Mouse (Mus musculus): ENCODE results near the gene Vma21. TPM values are rescaled to one million over a fixed set of nuclear protein-coding genes. Genes with fewer than 3 reads are reported as not detected.
A peak's percentile ranks its signal among the peaks of the same experiment; 100 is the strongest.

The Vma21 gene
- total and polyA plus RNA-seq, 3 experiments: 4.1 to 28.6 (median 26.8) TPM

GRCm38 (mm10) chrX:71816401-71816857 lies 705 bp downstream of the Vma21 start (continued):
- no peak; the same call in 1 of the 2 replicates for TF ChIP-seq ETS1 (conservative IDR thresholded peaks at IDR 0.05; ENCODE audit: low read depth, low read length)
- TF ChIP-seq JUN (IDR thresholded peaks at IDR 0.05; ENCODE audit: insufficient read depth, low read depth, low read length): no peak
- no peak for TF ChIP-seq ZC3H11A (IDR thresholded peaks at IDR 0.05; ENCODE audit: low read depth, low read length)
- TF ChIP-seq MXI1 (IDR thresholded peaks at IDR 0.05; ENCODE audit: low read depth, low read length): peak; percentile 58; the same call in 1 of the 2 replicates
- TF ChIP-seq ZNF384 (IDR thresholded peaks at IDR 0.05; ENCODE audit: low read depth, low read length): no peak
- no peak for TF ChIP-seq MEF2A (IDR thresholded peaks at IDR 0.05; ENCODE audit: borderline replicate concordance, low read depth, low read length)

- peak overlapping the region; percentile 84 for H3K9ac ChIP-seq (ENCODE audit: insufficient read depth, low read depth)
- peaks cover 0 to 4% of the 10 kb centered on the region in 2 experiments for H3K36me3 ChIP-seq (replicated peaks in 1 of 2; ENCODE audit: control insufficient read depth in 1 of 2, insufficient read depth in 1 of 2, low read length in 1 of 2)
- no peaks in the 10 kb centered on the region for H3K27me3 ChIP-seq (replicated peaks)
- H3K9me3 ChIP-seq (replicated peaks; ENCODE audit: low read length): no peaks in the 10 kb centered on the region
- in situ Hi-C loops (cut with MboI; ENCODE audit: low pct_ligation_motif_present, low pct_unique_long_range_greater_than_20kb, low sequenced_read_pairs): no loop called here
- peak overlapping the region; percentile 61 to 90 (median 73) for H3K4me3 ChIP-seq (replicated peaks in 1 of 3; ENCODE audit: low read depth in 2 of 3, low read length in 2 of 3, poor library complexity in 1 of 3)
- TF ChIP-seq ELF1 (IDR thresholded peaks at IDR 0.05; ENCODE audit: low read depth, low read length) (no peak), SIN3A (IDR thresholded peaks at IDR 0.05; ENCODE audit: low read length) (0 out of 2 replicates have a peak, but pooled peaks have one; percentile 18)
- peaks cover 7% of the 10 kb centered on the region for H3K79me2 ChIP-seq (replicated peaks; ENCODE audit: control insufficient read depth, extremely low read depth, insufficient read depth, poor library complexity, severe bottlenecking)
- peaks cover 0 to 3% of the 10 kb centered on the region in 2 experiments; a peak in 2 of 4 replicates for H3K4me1 ChIP-seq (ENCODE audit: control insufficient read depth in 1 of 2, insufficient read depth in 2 of 2)
- peak overlapping the region; percentile 50; the same call in 1 of the 2 replicates for H3K4me2 ChIP-seq (ENCODE audit: insufficient read depth, low read depth, poor library complexity, severe bottlenecking)
- peak overlapping the region; percentile 33 for H3K27ac ChIP-seq (ENCODE audit: insufficient read depth, low read depth)
- peak; percentile 19 for DNase-seq (ENCODE audit: extremely low read depth)
- dilution Hi-C loops (cut with MboI; ENCODE audit: extremely low pct_ligation_motif_present, extremely low pct_unique_long_range_greater_than_20kb, low sequenced_read_pairs): no loop called here
Measured at GRCm38 (mm10) chrX:71816931-71817361, 1.2 kb downstream of the Vma21 start.

GRCm38 (mm10) chrX:71838911-71839310 lies 23.2 kb downstream of the Vma21 start:
- H3K9me3 ChIP-seq (replicated peaks; ENCODE audit: low read length): no peaks in the 10 kb centered on the region
- H3K27me3 ChIP-seq (replicated peaks): no peaks in the 10 kb centered on the region
- dilution Hi-C loops (cut with MboI; ENCODE audit: extremely low pct_ligation_motif_present, extremely low pct_unique_long_range_greater_than_20kb, low sequenced_read_pairs): no loop called here
- H3K9ac ChIP-seq (ENCODE audit: insufficient read depth, low read depth): no peak overlapping the region
- H3K4me2 ChIP-seq (ENCODE audit: insufficient read depth, low read depth, poor library complexity, severe bottlenecking): no peak overlapping the region
- DNase-seq (ENCODE audit: extremely low read depth): no peak
- no peaks in the 10 kb centered on the region for H3K36me3 ChIP-seq (replicated peaks in 1 of 2; ENCODE audit: control insufficient read depth in 1 of 2, insufficient read depth in 1 of 2, low read length in 1 of 2)
- no peaks in the 10 kb centered on the region for H3K79me2 ChIP-seq (replicated peaks; ENCODE audit: control insufficient read depth, extremely low read depth, insufficient read depth, poor library complexity, severe bottlenecking)
- no peak overlapping the region for H3K4me3 ChIP-seq (replicated peaks in 1 of 3; ENCODE audit: low read depth in 2 of 3, low read length in 2 of 3, poor library complexity in 1 of 3)
- no peaks in the 10 kb centered on the region for H3K4me1 ChIP-seq (ENCODE audit: control insufficient read depth in 1 of 2, insufficient read depth in 2 of 2)
- in situ Hi-C loops (cut with MboI; ENCODE audit: low pct_ligation_motif_present, low pct_unique_long_range_greater_than_20kb, low sequenced_read_pairs): no loop called here
- no peak for TF ChIP-seq POLR2A (IDR thresholded peaks at IDR 0.05; ENCODE audit: low read depth, low read length)
- TF ChIP-seq TCF12 (IDR thresholded peaks at IDR 0.05; ENCODE audit: low read depth, low read length): no peak
- no peak for TF ChIP-seq EP300 (IDR thresholded peaks at IDR 0.05; ENCODE audit: low read length)
- no peak for TF ChIP-seq RCOR1 (conservative IDR thresholded peaks at IDR 0.05; ENCODE audit: low read depth, low read length)
- no peak for TF ChIP-seq SIN3A (IDR thresholded peaks at IDR 0.05; ENCODE audit: low read length)
- no peak for TF ChIP-seq MXI1 (IDR thresholded peaks at IDR 0.05; ENCODE audit: low read depth, low read length)
- TF ChIP-seq HCFC1 (IDR thresholded peaks at IDR 0.05; ENCODE audit: low read depth, low read length): no peak
- TF ChIP-seq USF2 (conservative IDR thresholded peaks at IDR 0.05; ENCODE audit: low read depth, low read length): no peak
- no peak for TF ChIP-seq PAX5 (IDR thresholded peaks at IDR 0.05; ENCODE audit: low read length)
- TF ChIP-seq NRF1 (IDR thresholded peaks at IDR 0.05; ENCODE audit: low read depth, low read length): no peak
- TF ChIP-seq MAX (IDR thresholded peaks at IDR 0.05; ENCODE audit: low read length): no peak
- TF ChIP-seq E2F4 (IDR thresholded peaks at IDR 0.05; ENCODE audit: insufficient replicate concordance, low read depth, low read length): no peak
- no peak for TF ChIP-seq JUND (conservative IDR thresholded peaks at IDR 0.05; ENCODE audit: low read depth, low read length)
- TF ChIP-seq ZKSCAN1 (IDR thresholded peaks at IDR 0.05; ENCODE audit: borderline replicate concordance, low read depth, low read length): no peak
- TF ChIP-seq USF1 (IDR thresholded peaks at IDR 0.05; ENCODE audit: low read depth, low read length): no peak
- TF ChIP-seq ZNF384 (IDR thresholded peaks at IDR 0.05; ENCODE audit: low read depth, low read length): no peak
- H3K27ac ChIP-seq (ENCODE audit: insufficient read depth, low read depth): no peak overlapping the region
